Mouse (Mus musculus) forebrain, postnatal 0 days (tissue): ENCODE measurements around the gene Sipa1l1. TPM values are rescaled to one million over a fixed set of nuclear protein-coding genes. Genes with fewer than 3 reads are reported as not detected.

Experiments
- ATAC-seq: fragments of 200-750 bp; cut with Nextera tagmentation; 2 replicates; pipeline ENCODE4 v1.8.0; 2017; ENCODE audit warnings: mild to moderate bottlenecking, moderate library complexity
- DNase-seq: peaks from one replicate; pipeline ENCODE4 v3.0.0-alpha.2; 2015
- H3K27ac ChIP-seq: fragments of 300-500 bp; sonication (generic); 2 replicates; pipeline ENCODE4 v1.5.1; 2014; ENCODE audit warnings: low read depth, mild to moderate bottlenecking, antibody characterized with exemption, low read length, moderate library complexity, mixed read lengths
- H3K27me3 ChIP-seq: fragments of 300-500 bp; sonication (generic); 2 replicates; pipeline ENCODE4 v1.6.1; 2014; ENCODE audit warnings: mild to moderate bottlenecking, low read length, mixed read lengths; ENCODE audit not compliant: insufficient read depth
- H3K36me3 ChIP-seq: fragments of 300-500 bp; sonication (generic); 2 replicates; pipeline ENCODE4 v1.6.1; 2014; ENCODE audit warnings: mild to moderate bottlenecking, moderate library complexity; ENCODE audit not compliant: insufficient read depth
- H3K4me1 ChIP-seq: fragments of 300-500 bp; sonication (generic); 2 replicates; pipeline ENCODE4 v1.6.1; 2014; ENCODE audit warnings: antibody characterized with exemption; ENCODE audit not compliant: insufficient read depth
- H3K4me2 ChIP-seq: fragments of 300-500 bp; sonication (generic); 2 replicates; pipeline ENCODE4 v1.6.1; 2014; ENCODE audit warnings: low read depth, mild to moderate bottlenecking, moderate library complexity
- H3K4me3 ChIP-seq: fragments of 300-500 bp; sonication (generic); 2 replicates; pipeline ENCODE4 v1.5.1; 2014; ENCODE audit warnings: low read depth, low read length, mixed read lengths
- H3K9ac ChIP-seq: fragments of 300-500 bp; sonication (generic); 2 replicates; pipeline ENCODE4 v1.6.1; 2014; ENCODE audit warnings: mild to moderate bottlenecking
- H3K9me3 ChIP-seq: fragments of 300-500 bp; sonication (generic); 2 replicates; pipeline ENCODE4 v1.6.1; 2016; ENCODE audit warnings: low read length
- CTCF ChIP-seq: sonication (generic); IDR thresholded peaks from 2 replicates; pipeline ENCODE4 v1.5.1; 2016; ENCODE audit warnings: antibody characterized with exemption, control low read depth, low read depth
- WGBS: fragments of 180-500 bp; shearing (Covaris S2); extraction: QIAGEN DNeasy Blood & Tissue Kit; methylation state at CpG from one replicate; pipeline ENCODE4 v1.1.7; 2014; 5-methylcytosine and 5-hydroxymethylcytosine counted together
- polyA plus RNA-seq: library from polyadenylated mRNA; unstranded; fragments of >200 nt; fragmentation: Nextera tagmentation; extraction: Ambion mirVana; gene quantifications from 2 replicates; pipeline ENCODE4 v1.2.1, GENCODE M21; 2015
- total RNA-seq: library from RNA; depleted of rRNA; stranded (reverse); fragments of >200 nt; gene quantifications from 2 replicates; pipeline ENCODE4 v1.2.3, GENCODE M21; 2014

Gene Sipa1l1
- total and polyA plus RNA-seq, 2 experiments from 2014 or later = 13.4 to 43.1 TPM

DNA sequence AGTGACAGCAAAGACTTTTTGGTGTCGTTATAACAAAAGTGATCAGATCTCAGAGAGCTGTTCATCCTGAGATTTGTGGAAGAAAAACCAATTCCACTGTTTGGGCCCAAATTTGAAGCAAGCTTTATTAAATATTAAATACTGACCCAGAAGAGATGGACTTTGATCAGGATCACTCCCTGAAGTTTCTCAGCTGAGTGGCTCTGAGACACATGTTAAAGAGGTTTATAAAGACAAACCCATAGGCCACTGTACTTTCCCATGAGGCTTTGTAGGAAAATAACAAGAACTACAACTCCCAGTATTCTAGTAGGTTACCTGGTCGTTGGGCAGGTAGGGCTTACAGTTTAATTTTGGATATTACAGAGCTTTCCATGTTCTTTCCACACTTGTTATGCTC is 127.2 kb downstream of the Sipa1l1 start:
- H3K27ac ChIP-seq = no peak overlapping the region
- no peak for DNase-seq
- H3K9me3 ChIP-seq = no peaks in the 10 kb centered on the region
- H3K9ac ChIP-seq = no peak overlapping the region
- no peaks in the 10 kb centered on the region for H3K4me1 ChIP-seq
- no peak for TF ChIP-seq CTCF
- H3K36me3 ChIP-seq = no peaks in the 10 kb centered on the region
- no peak for ATAC-seq
- H3K27me3 ChIP-seq = no peaks in the 10 kb centered on the region
- whole genome bisulfite sequencing = 92% methylated on average over 2 of the region's 2 CpGs
- H3K4me3 ChIP-seq = no peak overlapping the region
- no peak overlapping the region for H3K4me2 ChIP-seq

DNA sequence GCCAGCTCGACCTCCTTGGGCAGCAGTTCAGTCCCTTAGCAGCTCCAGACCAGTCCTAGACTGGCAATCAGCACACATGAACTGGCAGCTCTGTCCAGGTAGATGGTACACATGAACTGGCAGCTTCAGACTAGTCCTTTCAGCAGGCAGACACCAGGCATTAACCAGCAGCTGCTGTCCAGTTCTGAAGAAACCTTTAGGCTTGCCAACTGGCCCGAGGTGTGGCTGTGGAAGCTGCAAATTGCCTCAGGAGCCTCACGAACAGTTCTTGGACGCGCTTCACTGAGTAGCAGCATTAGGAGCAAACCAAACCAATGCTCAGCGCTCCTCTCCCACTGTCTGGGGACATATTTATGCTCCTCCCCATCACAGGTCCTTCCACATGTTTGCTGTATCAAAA is 128.1 kb downstream of the Sipa1l1 start:
- no peak overlapping the region for H3K27ac ChIP-seq
- H3K4me1 ChIP-seq = no peaks in the 10 kb centered on the region
- no peaks in the 10 kb centered on the region for H3K27me3 ChIP-seq
- no peak for DNase-seq
- H3K9ac ChIP-seq = no peak overlapping the region
- H3K36me3 ChIP-seq = no peaks in the 10 kb centered on the region
- WGBS = 73% methylated on average over 6 of the region's 6 CpGs
- H3K4me3 ChIP-seq = no peak overlapping the region
- no peaks in the 10 kb centered on the region for H3K9me3 ChIP-seq
- no peak for TF ChIP-seq CTCF
- ATAC-seq = no peak
- H3K4me2 ChIP-seq = no peak overlapping the region

DNA sequence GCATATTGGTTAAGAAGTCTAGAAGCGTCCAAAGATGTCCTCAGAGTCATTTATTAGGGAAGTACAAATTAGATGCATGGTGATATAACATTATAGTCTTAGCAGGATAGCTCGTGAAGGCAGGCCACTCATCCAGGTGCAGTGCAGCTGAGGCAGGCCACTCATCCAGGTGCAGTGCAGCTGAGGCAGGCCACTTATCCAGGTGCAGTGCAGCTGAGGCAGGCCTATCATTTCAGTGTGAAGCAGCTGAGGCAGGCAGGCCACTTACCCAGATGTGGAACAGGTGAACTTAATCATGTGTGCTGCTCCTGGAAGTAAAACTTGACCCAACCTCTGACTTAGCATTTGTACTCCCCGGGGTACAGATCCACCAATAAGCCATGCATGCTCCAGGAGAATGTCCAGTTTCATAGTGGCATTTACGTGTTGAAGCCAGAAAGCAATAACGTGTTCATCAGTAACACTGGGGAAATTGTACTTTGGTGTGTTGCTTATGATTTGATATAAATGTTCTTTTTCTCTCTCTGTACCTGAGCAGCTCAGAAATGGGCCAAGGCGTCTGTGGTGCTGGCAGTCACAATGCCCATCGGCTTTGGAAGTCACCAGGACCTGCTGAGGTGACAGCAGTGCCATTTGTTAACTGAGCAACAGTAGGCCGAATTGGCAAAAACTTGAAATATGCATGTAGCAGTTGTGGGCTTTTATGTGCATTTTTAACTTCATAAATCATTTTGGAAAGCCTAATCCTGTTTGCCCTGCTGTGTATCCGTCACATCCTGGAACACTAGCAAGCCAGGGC is 129.7 kb downstream of the Sipa1l1 start:
- Histone ChIP-seq H3K4me3 (no peak overlapping the region), H3K27ac (no peak overlapping the region), H3K9ac (no peak overlapping the region), H3K4me1 (no peaks in the 10 kb centered on the region), H3K36me3 (no peaks in the 10 kb centered on the region), H3K27me3 (no peaks in the 10 kb centered on the region), H3K9me3 (no peaks in the 10 kb centered on the region), H3K4me2 (no peak overlapping the region)
- 88% methylated on average over 9 of the region's 9 CpGs for WGBS
- ATAC-seq (no peak), DNase-seq (no peak)
- TF ChIP-seq CTCF = no peak

DNA sequence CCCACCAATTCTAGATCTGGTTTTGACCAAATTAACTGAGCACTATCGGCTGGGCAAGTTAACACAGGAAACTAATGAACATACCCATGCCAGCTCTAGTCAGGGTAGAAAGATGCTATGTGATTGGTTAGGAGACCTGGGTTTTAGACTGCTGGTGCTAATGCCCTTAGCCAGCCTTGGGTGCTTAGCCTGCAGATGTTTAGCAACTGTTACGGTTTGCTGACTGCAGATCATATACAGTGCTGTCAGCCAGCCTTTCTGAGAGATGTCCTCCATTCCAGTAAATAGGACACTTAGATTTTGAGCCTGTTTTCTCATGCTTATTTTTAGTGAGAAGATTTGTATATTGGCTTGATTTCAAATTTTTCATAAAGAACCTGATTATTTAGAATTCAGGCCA is 135.0 kb downstream of the Sipa1l1 start:
- Histone ChIP-seq H3K27me3 (no peaks in the 10 kb centered on the region), H3K4me3 (no peak overlapping the region), H3K4me2 (no peak overlapping the region), H3K27ac (no peak overlapping the region), H3K9me3 (no peaks in the 10 kb centered on the region), H3K36me3 (no peaks in the 10 kb centered on the region), H3K4me1 (no peaks in the 10 kb centered on the region), H3K9ac (no peak overlapping the region)
- TF ChIP-seq CTCF = no peak
- DNase-seq = no peak
- no peak; the same call in 1 of the 2 replicates for ATAC-seq
- WGBS = 60% methylated on average over 2 of the region's 2 CpGs

DNA sequence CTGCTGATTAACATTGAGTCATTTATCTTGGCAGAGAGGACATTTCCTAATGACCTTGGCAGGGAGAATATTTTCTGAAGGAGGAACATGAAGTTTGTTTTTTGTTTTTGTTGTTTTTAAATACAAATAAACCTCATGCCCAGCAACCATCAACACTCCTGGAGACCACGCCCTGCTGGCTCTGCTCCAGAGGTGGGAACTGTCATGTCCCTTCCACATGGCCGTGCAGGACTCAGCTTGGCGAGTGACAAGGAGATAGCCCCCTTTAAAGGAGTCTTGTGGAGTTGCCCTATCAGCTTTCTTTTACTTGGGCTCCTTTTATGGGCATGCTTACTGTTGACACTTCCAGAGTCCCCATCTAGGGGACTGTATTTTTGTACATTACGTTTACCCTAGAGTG is 136.9 kb downstream of the Sipa1l1 start:
- Histone ChIP-seq H3K9ac (no peak overlapping the region), H3K27me3 (no peaks in the 10 kb centered on the region), H3K4me1 (no peaks in the 10 kb centered on the region), H3K36me3 (no peaks in the 10 kb centered on the region), H3K9me3 (no peaks in the 10 kb centered on the region), H3K4me2 (no peak overlapping the region), H3K27ac (no peak overlapping the region), H3K4me3 (no peak overlapping the region)
- 80% methylated on average over 4 of the region's 4 CpGs for WGBS
- DNase-seq (no peak), ATAC-seq (no peak)
- no peak for TF ChIP-seq CTCF

DNA sequence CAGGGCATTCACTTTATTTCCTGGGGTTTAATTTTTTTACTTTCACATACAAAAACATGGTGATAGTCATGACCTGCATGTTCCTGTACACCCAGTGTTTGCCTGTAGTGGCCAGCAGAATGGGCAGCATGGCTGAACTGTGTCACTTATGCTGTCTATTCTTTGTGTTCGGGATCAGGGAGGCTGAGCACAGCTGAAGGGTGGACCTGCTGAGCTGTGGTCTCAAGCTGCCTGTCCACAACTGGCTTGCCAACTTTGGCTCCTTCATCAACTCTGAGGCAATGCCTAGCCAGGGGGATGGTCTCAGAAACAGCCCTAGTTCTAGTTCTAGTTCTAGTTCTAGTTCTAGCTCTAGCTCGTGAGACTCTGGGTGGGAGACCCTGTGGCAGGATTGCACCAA is 142.5 kb downstream of the Sipa1l1 start:
- DNase-seq (no peak), ATAC-seq (no peak)
- H3K9ac ChIP-seq = no peak overlapping the region
- no peak overlapping the region for H3K4me3 ChIP-seq
- no peak overlapping the region for H3K27ac ChIP-seq
- no peak overlapping the region for H3K4me2 ChIP-seq
- no peaks in the 10 kb centered on the region for H3K9me3 ChIP-seq
- no peaks in the 10 kb centered on the region for H3K27me3 ChIP-seq
- H3K36me3 ChIP-seq = no peaks in the 10 kb centered on the region
- 0 out of 2 replicates have a peak, but pooled peaks cover 4% of the 10 kb centered on the region for H3K4me1 ChIP-seq
- 83% methylated on average over 2 of the region's 2 CpGs for WGBS
- no peak for TF ChIP-seq CTCF

DNA sequence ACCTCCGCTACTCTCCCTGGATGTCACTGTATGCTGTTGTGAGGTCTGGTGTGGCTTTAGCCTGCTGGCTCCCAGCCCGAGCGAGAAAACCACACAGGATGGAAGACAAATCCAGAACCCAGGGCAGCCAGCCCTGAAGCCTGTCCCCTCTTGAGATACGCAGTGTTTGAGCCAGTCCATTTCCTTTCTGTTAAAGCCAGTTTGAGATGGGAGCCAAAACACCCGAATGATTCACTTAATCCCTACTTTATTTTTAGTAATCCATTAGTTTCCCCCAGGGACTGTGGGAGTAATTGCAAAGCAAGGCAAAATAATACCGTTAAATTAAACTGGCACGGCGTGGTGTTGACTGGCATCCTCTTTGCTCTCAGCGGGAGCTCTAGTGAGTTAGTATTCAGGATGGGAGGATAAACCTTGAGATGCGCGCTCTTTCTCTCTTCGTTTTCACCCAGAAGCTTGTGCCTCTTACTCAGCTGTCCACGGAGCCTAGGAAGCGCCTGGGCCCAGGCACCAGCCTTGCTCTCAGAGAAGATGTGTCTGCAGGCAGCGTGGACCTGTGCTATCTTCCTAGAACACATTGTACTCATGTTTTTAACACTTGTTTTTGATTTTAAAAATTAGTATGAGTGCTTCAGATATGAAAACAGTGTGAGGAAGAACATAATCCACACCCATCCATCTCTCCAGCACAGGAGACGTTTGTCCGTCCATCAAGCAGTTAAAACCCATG is 143.1 kb downstream of the Sipa1l1 start:
- no peak overlapping the region for H3K27ac ChIP-seq
- DNase-seq = peak; percentile 33
- no peak overlapping the region for H3K9ac ChIP-seq
- no peaks in the 10 kb centered on the region for H3K9me3 ChIP-seq
- H3K4me2 ChIP-seq = no peak overlapping the region
- WGBS = 42% methylated on average over 17 of the region's 17 CpGs
- H3K4me3 ChIP-seq = no peak overlapping the region
- TF ChIP-seq CTCF = no peak
- H3K27me3 ChIP-seq = no peaks in the 10 kb centered on the region
- H3K4me1 ChIP-seq = 0 out of 2 replicates have a peak, but pooled peaks cover 4% of the 10 kb centered on the region
- H3K36me3 ChIP-seq = no peaks in the 10 kb centered on the region
- ATAC-seq = peak; percentile 47
